Mouse (Mus musculus) liver, postnatal 0 days (tissue): ENCODE data around the gene Golga7b. TPM values are rescaled to one million over a fixed set of nuclear protein-coding genes. Genes with fewer than 3 reads are reported as not detected.

ENCODE experiments used
- ATAC-seq: fragments of 200-750 bp; cut with Nextera tagmentation; 2 replicates; pipeline ENCODE4 v1.8.0; 2017; ENCODE audit warnings: mild to moderate bottlenecking, moderate library complexity
- DNase-seq: peaks from one replicate; pipeline ENCODE4 v3.0.0-alpha.2; 2016
- H3K27ac ChIP-seq: fragments of 300-500 bp; sonication (generic); 2 replicates; pipeline ENCODE4 v1.5.1; 2014; ENCODE audit warnings: antibody characterized with exemption, moderate library complexity, mild to moderate bottlenecking, low read depth
- H3K27me3 ChIP-seq: fragments of 300-500 bp; sonication (generic); 2 replicates; pipeline ENCODE4 v1.6.1; 2014; ENCODE audit warnings: low read length, control low read depth, mixed read lengths; ENCODE audit not compliant: insufficient read depth
- H3K36me3 ChIP-seq: fragments of 300-500 bp; sonication (generic); replicated peaks from 2 replicates; pipeline ENCODE4 v1.6.1; 2014; ENCODE audit warnings: mild to moderate bottlenecking, control low read depth, low read length, moderate library complexity, mixed read lengths; ENCODE audit not compliant: insufficient read depth
- H3K4me1 ChIP-seq: fragments of 300-500 bp; sonication (generic); 2 replicates; pipeline ENCODE4 v1.6.1; 2014; ENCODE audit warnings: antibody characterized with exemption, mild to moderate bottlenecking, control low read depth; ENCODE audit not compliant: insufficient read depth
- H3K4me2 ChIP-seq: fragments of 300-500 bp; sonication (generic); 2 replicates; pipeline ENCODE4 v1.6.1; 2014; ENCODE audit warnings: low read depth, mild to moderate bottlenecking, low read length, moderate library complexity, mixed read lengths
- H3K4me3 ChIP-seq: fragments of 300-500 bp; sonication (generic); 2 replicates; pipeline ENCODE4 v1.5.1; 2014; ENCODE audit warnings: low read depth, low read length
- H3K9ac ChIP-seq: fragments of 300-500 bp; sonication (generic); replicated peaks from 2 replicates; pipeline ENCODE4 v1.6.1; 2014; ENCODE audit warnings: mild to moderate bottlenecking, moderate library complexity
- H3K9me3 ChIP-seq: fragments of 300-500 bp; sonication (generic); 2 replicates; pipeline ENCODE4 v1.6.1; 2016; ENCODE audit warnings: mild to moderate bottlenecking, control low read depth, low read length, mixed read lengths
- CTCF ChIP-seq: sonication (generic); IDR thresholded peaks from 2 replicates; pipeline ENCODE4 v1.5.1; 2016; ENCODE audit warnings: antibody characterized with exemption, low read depth
- EP300 ChIP-seq: IDR thresholded peaks from 2 replicates; pipeline ENCODE4 v1.6.1; 2016; ENCODE audit warnings: antibody characterized with exemption, low read depth, mild to moderate bottlenecking
- WGBS: fragments of 180-500 bp; shearing (Covaris S2); extraction: QIAGEN DNeasy Blood & Tissue Kit; methylation state at CpG from one replicate; pipeline ENCODE4 v1.1.7; 2014; ENCODE audit not compliant: insufficient replicate concordance; 5-methylcytosine and 5-hydroxymethylcytosine counted together
- polyA plus RNA-seq: library from polyadenylated mRNA; unstranded; fragments of >200 nt; fragmentation: Nextera tagmentation; extraction: Ambion mirVana; gene quantifications from 2 replicates; pipeline ENCODE4 v1.2.1, GENCODE M21; 2015

The Golga7b gene
- polyA plus RNA-seq, 1 experiment from 2014 or later, result not detected

GRCm38 (mm10) chr19:42209485-42209884, 37.9 kb upstream of the Golga7b start:
- Histone ChIP-seq H3K27me3 (no peaks in the 10 kb centered on the region; the same call in 1 of the 2 replicates), H3K27ac (no peak overlapping the region), H3K36me3 (no peaks in the 10 kb centered on the region), H3K4me1 (no peaks in the 10 kb centered on the region), H3K4me2 (no peak overlapping the region), H3K4me3 (no peak overlapping the region), H3K9me3 (no peaks in the 10 kb centered on the region), H3K9ac (no peak overlapping the region)
- DNase-seq (no peak), ATAC-seq (no peak)
- 62% methylated on average over 7 of the region's 7 CpGs for whole genome bisulfite sequencing
- no peak for TF ChIP-seq EP300
- no peak for TF ChIP-seq CTCF

GRCm38 (mm10) chr19:42209976-42210375, 37.4 kb upstream of the Golga7b start:
- no peaks in the 10 kb centered on the region; the same call in 1 of the 2 replicates for H3K27me3 ChIP-seq
- 68% methylated on average over 6 of the region's 6 CpGs for WGBS
- H3K9me3 ChIP-seq, result no peaks in the 10 kb centered on the region
- H3K9ac ChIP-seq, result no peak overlapping the region
- TF ChIP-seq EP300, result no peak
- TF ChIP-seq CTCF, result no peak
- ATAC-seq (no peak), DNase-seq (no peak)
- no peak overlapping the region for H3K4me3 ChIP-seq
- H3K4me2 ChIP-seq, result no peak overlapping the region
- H3K4me1 ChIP-seq, result no peaks in the 10 kb centered on the region
- H3K27ac ChIP-seq, result no peak overlapping the region
- H3K36me3 ChIP-seq, result no peaks in the 10 kb centered on the region

DNA sequence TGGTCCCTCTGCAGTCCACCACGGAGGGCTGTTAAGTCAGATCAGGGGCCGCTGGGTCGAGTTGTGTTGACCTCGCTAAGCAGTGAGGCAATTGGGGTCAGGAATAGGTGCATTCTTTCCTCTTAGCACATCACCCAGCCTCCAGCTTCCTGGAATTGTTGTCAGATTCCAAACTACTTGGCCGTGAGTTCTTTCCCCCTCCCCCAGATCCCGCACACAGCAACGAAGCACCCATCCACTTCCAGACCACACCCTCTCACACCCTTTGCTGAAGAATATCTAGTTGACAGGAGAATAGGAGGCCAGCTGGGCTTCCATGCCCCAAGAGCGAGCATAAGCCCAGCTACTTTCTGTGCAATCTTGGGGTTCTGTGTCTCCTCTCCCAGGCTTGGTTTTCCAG, 35.4 kb upstream of the Golga7b start:
- Histone ChIP-seq H3K4me2 (no peak overlapping the region), H3K4me3 (no peak overlapping the region), H3K9me3 (no peaks in the 10 kb centered on the region), H3K27ac (no peak overlapping the region), H3K9ac (no peak overlapping the region), H3K4me1 (no peaks in the 10 kb centered on the region), H3K36me3 (no peaks in the 10 kb centered on the region), H3K27me3 (no peaks in the 10 kb centered on the region; the same call in 1 of the 2 replicates)
- TF ChIP-seq CTCF (no peak), EP300 (no peak)
- 24% methylated on average over 8 of the region's 8 CpGs for WGBS
- no peak for DNase-seq
- ATAC-seq, result no peak

GRCm38 (mm10) chr19:42214601-42215000, 32.8 kb upstream of the Golga7b start:
- 58% methylated on average over 2 of the region's 2 CpGs for WGBS
- DNase-seq, result no peak
- TF ChIP-seq EP300 (no peak), CTCF (no peak)

DNA sequence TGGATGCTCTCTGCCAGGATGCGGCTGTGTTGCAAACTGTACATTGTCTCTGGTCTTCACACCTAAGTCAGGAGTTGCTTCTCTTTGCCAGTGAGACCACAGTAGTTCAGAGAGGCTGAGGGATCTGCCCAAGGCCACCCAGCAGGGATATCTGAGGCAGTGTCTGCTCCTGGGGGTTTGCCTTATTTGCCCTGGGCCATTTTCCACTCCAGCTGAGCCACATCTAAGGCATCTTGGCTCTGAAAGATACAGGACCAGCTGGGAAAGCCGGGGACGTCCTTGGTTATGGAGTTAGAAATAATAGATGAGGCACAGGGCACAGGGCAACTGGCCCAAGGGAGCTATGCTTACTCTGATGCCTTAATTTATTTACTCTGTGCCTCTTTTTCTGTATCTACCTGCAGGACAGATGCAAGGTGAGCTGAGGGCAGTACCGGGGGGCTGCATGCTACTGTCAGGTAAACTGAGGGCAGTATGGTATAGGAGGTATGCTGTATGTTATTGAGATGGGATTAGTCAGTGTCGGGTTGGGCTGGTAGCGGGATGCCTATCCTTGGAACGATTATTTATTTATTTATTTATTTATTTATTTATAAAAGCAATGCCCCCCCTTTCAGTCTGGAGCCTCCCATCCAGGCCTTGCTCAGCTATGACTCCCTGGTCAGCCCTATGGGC, 30.5 kb upstream of the Golga7b start:
- Histone ChIP-seq H3K9ac (no peak overlapping the region), H3K4me3 (no peak overlapping the region), H3K4me1 (no peaks in the 10 kb centered on the region), H3K27ac (no peak overlapping the region), H3K4me2 (no peak overlapping the region), H3K27me3 (no peaks in the 10 kb centered on the region), H3K9me3 (no peaks in the 10 kb centered on the region), H3K36me3 (no peaks in the 10 kb centered on the region)
- no peak for ATAC-seq
- no peak for DNase-seq
- TF ChIP-seq CTCF (no peak), EP300 (no peak)
- 63% methylated on average over 7 of the region's 7 CpGs for WGBS

More at GRCm38 (mm10) chr19:42214601-42215000, 32.8 kb upstream of the Golga7b start:
- Histone ChIP-seq H3K4me1 (no peaks in the 10 kb centered on the region), H3K36me3 (no peaks in the 10 kb centered on the region), H3K4me3 (no peak overlapping the region), H3K9me3 (no peaks in the 10 kb centered on the region), H3K4me2 (no peak overlapping the region), H3K9ac (no peak overlapping the region), H3K27ac (no peak overlapping the region), H3K27me3 (no peaks in the 10 kb centered on the region)
- ATAC-seq, result no peak

DNA sequence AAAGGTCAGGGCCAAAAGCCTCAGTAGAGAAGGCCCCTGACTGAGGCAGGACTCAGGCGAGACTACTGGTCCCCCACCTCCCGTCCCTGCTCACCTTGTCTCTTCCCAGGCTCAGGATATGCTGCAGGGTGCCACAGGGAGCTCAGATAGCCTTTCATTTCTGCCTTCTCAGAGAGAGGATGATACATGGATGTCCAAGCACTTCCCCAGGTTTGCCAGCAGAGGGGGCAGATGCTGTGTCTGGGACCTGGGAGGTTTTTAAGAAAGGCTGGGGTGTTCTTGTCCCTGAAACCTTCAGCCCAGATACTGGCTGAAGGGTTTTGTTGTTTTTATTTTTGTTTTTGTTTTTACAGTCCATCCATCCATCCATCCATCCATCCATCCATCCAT, 30.0 kb upstream of the Golga7b start:
- 7% methylated on average over 2 of the region's 2 CpGs for WGBS
- Histone ChIP-seq H3K27ac (no peak overlapping the region), H3K4me1 (no peaks in the 10 kb centered on the region), H3K9me3 (no peaks in the 10 kb centered on the region), H3K27me3 (no peaks in the 10 kb centered on the region), H3K4me2 (no peak overlapping the region), H3K9ac (no peak overlapping the region), H3K36me3 (no peaks in the 10 kb centered on the region), H3K4me3 (no peak overlapping the region)
- ATAC-seq (no peak), DNase-seq (no peak)
- TF ChIP-seq CTCF, result peak; percentile 65
- no peak for TF ChIP-seq EP300

DNA sequence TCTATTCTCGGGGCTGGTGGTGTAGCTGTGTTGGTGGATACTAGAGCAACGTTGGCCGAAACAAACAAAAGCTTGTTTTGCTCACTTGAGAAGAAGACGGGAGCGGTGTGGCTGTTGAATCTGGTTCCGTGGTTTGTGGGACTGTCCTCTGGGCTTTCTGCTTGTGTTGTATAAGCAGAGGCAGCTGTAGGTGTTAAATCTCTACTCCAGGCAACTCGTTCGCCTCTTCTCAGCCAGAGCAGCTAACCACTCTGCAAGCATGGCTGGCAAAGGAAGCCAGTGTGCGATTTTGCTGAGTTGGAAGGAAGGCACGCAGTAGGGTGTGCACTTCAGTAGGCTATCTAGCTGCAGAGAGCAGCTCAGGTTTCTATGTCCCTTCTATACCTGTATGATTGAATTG, 20.9 kb upstream of the Golga7b start:
- DNase-seq (no peak), ATAC-seq (no peak)
- no peak overlapping the region for H3K4me3 ChIP-seq
- H3K4me1 ChIP-seq, result 0 out of 2 replicates have a peak, but pooled peaks cover 4% of the 10 kb centered on the region
- no peak overlapping the region for H3K27ac ChIP-seq
- H3K9me3 ChIP-seq, result no peaks in the 10 kb centered on the region
- WGBS, result 63% methylated on average over 10 of the region's 10 CpGs
- no peaks in the 10 kb centered on the region for H3K36me3 ChIP-seq
- TF ChIP-seq CTCF (no peak), EP300 (no peak)
- H3K27me3 ChIP-seq, result no peaks in the 10 kb centered on the region
- no peak overlapping the region for H3K9ac ChIP-seq
- no peak overlapping the region for H3K4me2 ChIP-seq
